Mouse (Mus musculus): ENCODE data around the gene Acbd4. TPM values are rescaled to one million over a fixed set of nuclear protein-coding genes. Genes with fewer than 3 reads are reported as not detected.
A peak's percentile ranks its signal among the peaks of the same experiment; 100 is the strongest.

Gene Acbd4
- polyA plus RNA-seq, 1 experiment, result 4.5 TPM

GRCm38 (mm10) chr11:103133456-103134185 lies 32.1 kb downstream of the Acbd4 start:
- no peak for DNase-seq (ENCODE audit: low read depth)
- TF ChIP-seq CTCF (IDR thresholded peaks at IDR 0.05; ENCODE audit: borderline replicate concordance, extremely low read depth, insufficient read depth, insufficient read length) (no peak), POLR2A (IDR thresholded peaks at IDR 0.05; ENCODE audit: borderline replicate concordance, extremely low read depth, insufficient read depth, insufficient read length, poor library complexity, severe bottlenecking) (no peak)

DNA sequence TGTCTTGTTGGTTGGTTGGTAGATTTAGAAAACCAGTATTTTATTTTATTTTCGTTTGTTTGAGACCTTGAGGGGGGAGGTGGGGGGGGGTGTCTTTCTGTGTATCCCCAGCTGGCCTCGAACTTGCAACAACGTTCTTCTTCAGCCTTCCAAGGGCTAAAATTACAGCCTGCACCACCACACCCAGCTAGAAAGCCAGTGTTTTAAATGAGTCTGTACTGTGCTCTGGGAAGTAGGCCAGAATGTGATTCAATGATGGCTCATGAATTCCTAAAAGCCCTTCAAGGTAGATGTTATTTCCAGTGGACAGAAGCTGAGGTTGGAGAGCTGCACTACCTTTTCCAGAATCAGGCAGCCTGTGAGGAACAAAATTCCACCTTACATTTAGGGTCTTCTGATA lies 32.7 kb downstream of the Acbd4 start:
- TF ChIP-seq CTCF (IDR thresholded peaks at IDR 0.05; ENCODE audit: borderline replicate concordance, extremely low read depth, insufficient read depth, insufficient read length) (no peak), POLR2A (IDR thresholded peaks at IDR 0.05; ENCODE audit: borderline replicate concordance, extremely low read depth, insufficient read depth, insufficient read length, poor library complexity, severe bottlenecking) (no peak)
- DNase-seq (ENCODE audit: low read depth), result no peak

DNA sequence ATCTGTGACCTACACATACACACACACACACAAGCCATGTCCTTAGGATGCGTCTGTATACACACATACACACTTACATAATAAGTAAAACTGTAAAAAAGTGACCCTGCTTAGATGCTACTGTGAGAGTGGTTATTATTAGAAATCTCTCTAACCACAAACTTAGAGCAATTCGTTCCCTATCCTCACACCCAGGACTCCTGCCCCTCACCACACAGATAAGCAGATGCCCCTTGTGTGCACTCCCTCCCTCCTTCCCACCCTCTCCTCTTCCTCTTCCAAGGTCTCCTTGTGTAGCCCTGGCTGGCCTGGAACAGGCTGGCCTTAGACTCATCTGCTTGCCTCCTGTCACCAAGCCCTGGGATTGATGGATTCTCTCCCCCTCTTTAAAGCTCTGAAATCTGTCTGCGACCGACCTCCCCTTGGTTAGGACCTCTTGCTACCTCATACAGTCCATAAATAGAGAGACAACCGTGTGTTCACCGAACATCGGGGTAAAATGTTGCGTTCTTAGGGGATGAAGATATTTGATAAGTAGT lies 34.6 kb downstream of the Acbd4 start:
- TF ChIP-seq CTCF (IDR thresholded peaks at IDR 0.05; ENCODE audit: borderline replicate concordance, extremely low read depth, insufficient read depth, insufficient read length) (no peak), POLR2A (IDR thresholded peaks at IDR 0.05; ENCODE audit: borderline replicate concordance, extremely low read depth, insufficient read depth, insufficient read length, poor library complexity, severe bottlenecking) (no peak)
- DNase-seq (ENCODE audit: low read depth), result no peak

DNA sequence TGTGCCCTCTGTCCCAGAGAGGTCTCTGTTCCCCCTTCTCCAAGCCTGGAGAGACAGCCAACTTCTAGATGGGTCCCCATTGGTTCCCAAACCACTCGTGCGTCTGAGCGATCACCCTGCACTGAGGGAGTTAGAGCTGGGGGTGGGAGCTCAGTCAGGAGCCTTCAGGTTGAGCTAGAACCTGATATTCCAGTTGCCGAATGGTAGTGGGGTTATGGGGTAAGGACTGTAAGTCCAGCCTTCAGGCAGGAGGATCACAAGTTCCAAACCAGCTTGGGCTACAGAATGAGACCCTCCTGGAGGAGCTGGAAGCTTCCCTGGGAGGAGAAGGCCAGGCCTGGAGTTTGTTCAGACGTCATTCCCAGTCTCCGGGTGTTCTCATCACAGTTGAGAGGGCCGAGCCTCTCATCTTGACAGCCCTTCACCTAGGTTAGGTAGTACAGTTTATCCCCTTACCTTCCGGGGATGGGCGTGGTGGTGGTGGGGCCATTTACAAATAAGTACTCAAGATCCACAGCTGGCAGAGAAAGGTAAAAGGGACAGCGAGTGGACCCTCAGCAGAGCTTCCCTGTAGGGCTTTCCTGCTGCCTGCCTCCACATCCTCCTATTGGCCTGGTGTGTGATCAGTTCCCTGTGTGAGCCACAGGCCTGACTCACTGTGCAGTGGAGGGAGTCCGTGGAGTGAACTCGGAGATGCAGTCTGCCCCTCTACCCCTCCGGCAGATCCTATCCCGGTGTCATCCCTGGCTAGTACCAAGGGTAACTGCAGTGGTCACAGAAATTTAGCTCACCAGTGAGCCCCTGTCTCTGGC lies 38.7 kb downstream of the Acbd4 start:
- no peak for TF ChIP-seq CTCF (IDR thresholded peaks at IDR 0.05; ENCODE audit: borderline replicate concordance, extremely low read depth, insufficient read depth, insufficient read length)
- no peak for TF ChIP-seq POLR2A (IDR thresholded peaks at IDR 0.05; ENCODE audit: borderline replicate concordance, extremely low read depth, insufficient read depth, insufficient read length, poor library complexity, severe bottlenecking)
- DNase-seq (ENCODE audit: low read depth), result no peak

DNA sequence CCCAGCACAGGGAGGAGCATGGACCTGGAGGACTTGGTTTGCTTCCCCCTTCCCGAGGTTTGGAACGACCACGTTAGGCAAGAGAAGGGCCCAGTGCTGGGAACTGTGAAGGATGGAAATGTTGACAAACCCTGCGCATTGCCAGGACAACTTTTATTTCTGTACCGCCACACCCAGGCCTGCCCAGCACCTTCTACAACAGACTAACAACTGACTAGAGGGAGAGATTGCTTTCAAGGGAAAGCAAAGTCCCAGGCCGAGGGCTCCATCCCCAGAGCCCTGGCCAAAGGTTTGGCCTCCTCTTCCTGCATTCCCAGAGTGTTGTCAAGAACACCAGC lies 39.2 kb downstream of the Acbd4 start:
- DNase-seq (ENCODE audit: low read depth), result no peak

DNA sequence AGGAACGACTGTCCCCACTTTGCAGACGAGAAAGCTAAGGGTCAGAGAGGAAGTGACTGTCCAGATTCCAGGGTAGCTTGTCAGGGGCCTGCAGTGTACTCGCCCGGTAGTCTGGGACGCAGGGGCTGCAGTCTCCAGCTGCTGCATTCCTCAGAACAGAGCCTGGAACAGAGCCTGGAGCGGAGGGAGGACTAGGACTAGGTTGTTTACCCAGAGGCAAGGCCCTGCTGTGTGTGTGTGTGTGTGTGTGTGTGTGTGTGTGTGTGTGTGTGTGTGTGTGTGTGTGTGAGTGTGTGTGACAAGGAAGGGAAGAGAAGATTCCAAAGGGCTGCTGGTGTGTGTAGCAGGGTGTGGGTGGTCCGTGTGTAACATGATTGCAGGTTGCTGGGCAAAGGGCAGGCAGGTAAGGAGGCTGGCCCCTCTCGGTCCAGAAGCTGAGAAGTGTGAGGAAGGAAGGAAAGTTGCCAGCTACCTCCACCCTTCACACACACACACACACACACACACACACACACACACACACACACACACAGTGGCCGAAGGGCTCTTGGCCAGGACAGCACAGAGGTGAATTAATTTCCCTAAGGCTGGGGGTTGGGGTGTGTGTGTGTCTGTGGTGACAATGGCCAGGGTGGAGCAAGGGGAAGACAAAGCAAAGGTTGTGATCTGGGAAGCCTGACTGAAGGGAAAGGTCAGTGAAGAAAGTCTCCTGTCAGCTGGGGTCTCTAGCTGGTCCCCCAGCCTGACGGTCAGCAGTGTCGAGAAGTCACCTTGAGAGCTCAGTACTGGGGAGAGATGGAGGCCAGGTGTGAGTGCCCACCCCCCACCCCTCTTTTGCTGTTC lies 39.8 kb downstream of the Acbd4 start:
- DNase-seq (ENCODE audit: low read depth), result peak; percentile 43
- TF ChIP-seq POLR2A (IDR thresholded peaks at IDR 0.05; ENCODE audit: borderline replicate concordance, extremely low read depth, insufficient read depth, insufficient read length, poor library complexity, severe bottlenecking) (no peak), CTCF (IDR thresholded peaks at IDR 0.05; ENCODE audit: borderline replicate concordance, extremely low read depth, insufficient read depth, insufficient read length) (no peak)

More for the DNA sequence above, 39.2 kb downstream of the Acbd4 start:
- TF ChIP-seq POLR2A (IDR thresholded peaks at IDR 0.05; ENCODE audit: borderline replicate concordance, extremely low read depth, insufficient read depth, insufficient read length, poor library complexity, severe bottlenecking) (no peak), CTCF (IDR thresholded peaks at IDR 0.05; ENCODE audit: borderline replicate concordance, extremely low read depth, insufficient read depth, insufficient read length) (no peak)

DNA sequence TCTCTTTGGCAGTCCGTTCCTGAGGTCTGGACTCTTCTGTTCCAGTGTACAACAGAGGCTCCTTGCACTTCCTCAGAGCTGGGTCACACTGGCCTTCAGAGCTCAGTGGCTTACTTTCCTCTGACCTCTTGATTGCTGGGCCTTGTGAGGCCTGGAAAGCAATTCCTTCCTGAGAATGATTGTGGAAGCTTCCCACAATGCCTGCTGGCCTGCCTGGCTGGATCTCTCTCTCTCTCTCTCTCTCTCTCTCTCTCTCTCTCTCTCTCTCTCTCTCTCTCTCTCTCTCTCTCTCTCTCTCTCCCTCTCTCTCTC lies 40.4 kb downstream of the Acbd4 start:
- TF ChIP-seq CTCF (IDR thresholded peaks at IDR 0.05; ENCODE audit: borderline replicate concordance, extremely low read depth, insufficient read depth, insufficient read length) (no peak), POLR2A (IDR thresholded peaks at IDR 0.05; ENCODE audit: borderline replicate concordance, extremely low read depth, insufficient read depth, insufficient read length, poor library complexity, severe bottlenecking) (no peak)
- peak; percentile 37 for DNase-seq (ENCODE audit: low read depth)

DNA sequence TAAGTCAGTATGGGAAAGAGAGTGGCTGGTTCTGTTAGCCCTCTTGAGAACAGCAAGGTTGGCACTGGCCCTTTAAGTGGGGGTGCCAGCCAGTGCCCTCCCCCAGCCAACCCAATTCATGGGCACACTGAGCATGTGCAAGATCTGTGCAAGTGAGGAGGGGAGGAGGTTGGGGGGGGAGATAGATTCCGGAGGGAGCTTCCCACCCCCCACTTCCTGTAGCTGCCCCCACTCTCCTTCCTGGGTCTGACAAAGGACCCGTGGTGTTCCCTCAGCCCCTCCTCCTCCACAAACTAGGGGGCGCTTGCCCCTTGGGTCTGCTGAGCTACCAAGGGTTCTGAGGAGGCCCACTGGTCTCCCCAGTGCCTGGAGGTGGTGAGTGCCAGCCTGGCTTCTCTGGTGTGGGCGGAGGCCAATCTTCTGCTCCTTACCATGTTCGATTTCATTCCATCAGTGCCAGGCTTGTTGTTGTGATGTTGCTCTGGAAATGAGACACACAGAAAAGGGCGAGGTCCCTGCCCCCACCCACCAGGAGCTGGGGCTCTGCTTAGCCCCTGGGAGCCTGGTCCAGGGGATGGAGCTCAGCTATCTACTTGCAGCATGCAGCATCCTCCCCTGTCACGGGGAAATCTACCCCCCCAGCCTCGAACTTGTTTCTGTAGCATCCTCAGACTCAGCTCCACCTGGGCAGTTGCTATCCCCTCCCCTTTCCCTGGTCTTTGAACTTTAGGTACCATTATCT lies 41.1 kb downstream of the Acbd4 start:
- peak; percentile 97 for DNase-seq (ENCODE audit: low read depth)
- no peak for TF ChIP-seq CTCF (IDR thresholded peaks at IDR 0.05; ENCODE audit: borderline replicate concordance, extremely low read depth, insufficient read depth, insufficient read length)
- peak; percentile 24; the same call in 1 of the 2 replicates for TF ChIP-seq POLR2A (IDR thresholded peaks at IDR 0.05; ENCODE audit: borderline replicate concordance, extremely low read depth, insufficient read depth, insufficient read length, poor library complexity, severe bottlenecking)

- TF ChIP-seq CTCF (IDR thresholded peaks at IDR 0.05; ENCODE audit: borderline replicate concordance, extremely low read depth, insufficient read depth, insufficient read length) (no peak), POLR2A (IDR thresholded peaks at IDR 0.05; ENCODE audit: borderline replicate concordance, extremely low read depth, insufficient read depth, insufficient read length, poor library complexity, severe bottlenecking) (no peak)
- no peak for DNase-seq (ENCODE audit: low read depth)
These were observed 43.1 kb downstream of the Acbd4 start for GRCm38 (mm10) chr11:103144309-103145285.
